Mouse (Mus musculus) brain, embryonic 18.5 days (tissue): Measurements from ENCODE around the gene Rbm11.
A peak's percentile ranks its signal among the peaks of the same experiment; 100 is the strongest.

Source experiments
- DNase-seq: peaks from one replicate; pipeline ENCODE4 v3.0.0-alpha.2; 2012; ENCODE audit warnings: low read depth, low spot score

The Rbm11 gene

GRCm38 (mm10) chr16:75592671-75593500, at the start of gene Rbm11:
Gene Rbm11 (plus strand): TSS chr16:75592844.
- DNase-seq = peak; percentile 42

- no peak for DNase-seq
Observed at GRCm38 (mm10) chr16:75545310-75545709, 47.3 kb upstream of the Rbm11 start.

GRCm38 (mm10) chr16:75562910-75563309, 29.7 kb upstream of the Rbm11 start:
- DNase-seq = no peak

- no peak for DNase-seq
Observed at GRCm38 (mm10) chr16:75582279-75582678, 10.4 kb upstream of the Rbm11 start.

- no peak for DNase-seq
Observed at GRCm38 (mm10) chr16:75585961-75586360, 6.7 kb upstream of the Rbm11 start, which contains the start of gene Lipi. Gene Lipi (minus strand): TSS chr16:75586061.

- DNase-seq = no peak
Observed at GRCm38 (mm10) chr16:75586466-75586865, 6.2 kb upstream of the Rbm11 start.

GRCm38 (mm10) chr16:75593501-75594183, 998 bp downstream of the Rbm11 start:
- DNase-seq = no peak

- no peak for DNase-seq
Observed at GRCm38 (mm10) chr16:75606415-75606814, 13.8 kb downstream of the Rbm11 start.

- no peak for DNase-seq
Observed at GRCm38 (mm10) chr16:75612561-75612960, 19.9 kb downstream of the Rbm11 start.

- peak; percentile 37 for DNase-seq
Observed at GRCm38 (mm10) chr16:75617651-75618349, 25.2 kb downstream of the Rbm11 start.

GRCm38 (mm10) chr16:75627862-75628261, 35.2 kb downstream of the Rbm11 start:
- no peak for DNase-seq
